Mouse (Mus musculus): ENCODE results near the gene Rab17. TPM values are rescaled to one million over a fixed set of nuclear protein-coding genes. Genes with fewer than 3 reads are reported as not detected.

Rab17 gene
- total and polyA plus RNA-seq, 3 experiments = not detected

DNA sequence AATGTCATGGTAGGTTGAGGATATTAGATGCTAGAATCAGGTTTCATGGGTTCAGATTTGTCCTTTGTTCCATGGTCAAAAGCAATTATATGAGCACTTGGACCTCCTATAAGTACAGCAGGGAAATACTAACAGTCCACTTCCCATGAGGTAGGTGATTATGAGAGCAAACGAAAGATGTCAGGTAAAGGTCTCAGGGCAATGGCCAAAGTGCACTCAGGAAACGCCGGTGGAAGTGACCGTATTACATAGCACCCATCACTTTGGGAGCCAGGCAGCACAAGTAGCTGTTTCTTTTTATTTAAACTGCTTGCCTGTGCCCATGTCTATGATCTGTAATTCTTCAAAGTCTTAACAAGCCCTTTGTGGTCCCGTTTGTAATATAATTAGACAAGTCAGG, 36.6 kb upstream of the Rab17 start:
- no peak overlapping the region for H3K4me3 ChIP-seq (ENCODE audit: control insufficient read depth in 1 of 2, insufficient read depth in 1 of 2, low read depth in 2 of 2, low read length in 2 of 2)
- H3K4me1 ChIP-seq (ENCODE audit: control insufficient read depth in 1 of 2, insufficient read depth in 2 of 2, low read length in 2 of 2) = no peaks in the 10 kb centered on the region
- no peaks in the 10 kb centered on the region for H3K9me3 ChIP-seq (replicated peaks; ENCODE audit: insufficient read depth, low read length)
- DNase-seq (ENCODE audit: low read depth, low spot score) = no peak
- H3K79me2 ChIP-seq (ENCODE audit: control insufficient read depth, insufficient read depth, low read length, poor library complexity) = no peaks in the 10 kb centered on the region
- no peak overlapping the region for H3K9ac ChIP-seq (ENCODE audit: control insufficient read depth, low read depth, low read length, poor library complexity, severe bottlenecking)
- no peaks in the 10 kb centered on the region for H3K27me3 ChIP-seq (ENCODE audit: control insufficient read depth in 1 of 2, insufficient read depth in 2 of 2, low read length in 2 of 2)
- no peaks in the 10 kb centered on the region for H3K36me3 ChIP-seq (ENCODE audit: control insufficient read depth in 1 of 2, insufficient read depth in 2 of 2, low read length in 2 of 2)
- no peak overlapping the region for H3K27ac ChIP-seq (ENCODE audit: control insufficient read depth, low read depth, low read length)
- TF ChIP-seq POLR2AphosphoS2 (IDR thresholded peaks at IDR 0.05; ENCODE audit: low read length) (no peak), RAD21 (IDR thresholded peaks at IDR 0.05; ENCODE audit: low read depth, low read length) (no peak), POLR2A (IDR thresholded peaks at IDR 0.05; ENCODE audit: control insufficient read depth in 1 of 2, insufficient read depth in 1 of 2, low read depth in 1 of 2, low read length in 2 of 2, poor library complexity in 1 of 2) (no peak), USF2 (IDR thresholded peaks at IDR 0.05; ENCODE audit: borderline replicate concordance in 1 of 2, insufficient read depth in 1 of 2, low read depth in 1 of 2, low read length in 2 of 2) (no peak), MAZ (IDR thresholded peaks at IDR 0.05; ENCODE audit: low read depth, low read length) (no peak), NRF1 (IDR thresholded peaks at IDR 0.05; ENCODE audit: insufficient read depth, low read depth, low read length, poor library complexity, severe bottlenecking) (no peak), BHLHE40 (IDR thresholded peaks at IDR 0.05; ENCODE audit: borderline replicate concordance, low read depth, low read length) (no peak), ETS1 (IDR thresholded peaks at IDR 0.05; ENCODE audit: low read depth, low read length) (no peak), ZNF384 (IDR thresholded peaks at IDR 0.05; ENCODE audit: low read depth, low read length) (no peak), KAT2A (conservative IDR thresholded peaks at IDR 0.05; ENCODE audit: low read depth, low read length) (no peak), NELFE (IDR thresholded peaks at IDR 0.05; ENCODE audit: low read depth, low read length) (no peak)

DNA sequence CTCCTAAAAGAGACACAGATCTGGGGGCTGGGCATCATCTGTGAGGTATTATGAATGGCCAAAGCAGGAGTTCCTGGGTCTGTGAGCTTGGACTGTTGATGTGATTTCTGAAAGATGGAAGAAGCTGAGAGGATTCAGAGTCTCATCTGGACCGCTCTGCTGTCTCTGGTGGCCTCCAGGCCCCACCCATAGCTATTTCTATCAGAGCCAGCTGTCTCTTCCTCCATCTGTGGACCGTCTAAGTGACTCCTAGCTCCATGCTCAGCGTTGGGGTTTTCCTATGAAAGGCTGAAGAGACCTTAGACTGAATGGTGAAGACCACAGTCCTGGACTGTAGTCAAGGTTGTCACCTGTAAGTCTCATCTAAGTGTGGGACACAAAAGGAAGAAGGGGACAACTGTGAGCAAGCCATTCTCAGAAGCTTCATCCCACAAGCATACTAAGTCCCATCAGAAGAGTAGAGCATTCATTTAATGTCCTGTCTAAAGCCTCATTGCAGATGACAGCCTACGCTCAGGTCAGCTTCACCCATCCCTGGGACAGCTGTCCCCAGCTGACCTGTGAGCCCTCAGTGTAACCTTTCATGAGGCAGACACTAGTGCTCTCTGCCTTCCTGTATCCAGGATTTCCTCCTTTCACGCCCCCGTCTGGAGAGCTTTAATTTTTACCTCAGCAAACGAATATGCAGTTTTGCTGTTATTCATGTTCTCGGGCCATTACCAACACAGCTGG, 34.2 kb upstream of the Rab17 start:
- Histone ChIP-seq H3K79me2 (ENCODE audit: control insufficient read depth, insufficient read depth, low read length, poor library complexity) (no peaks in the 10 kb centered on the region), H3K9ac (ENCODE audit: control insufficient read depth, low read depth, low read length, poor library complexity, severe bottlenecking) (no peak overlapping the region), H3K4me1 (ENCODE audit: control insufficient read depth in 1 of 2, insufficient read depth in 2 of 2, low read length in 2 of 2) (no peaks in the 10 kb centered on the region), H3K9me3 (replicated peaks; ENCODE audit: insufficient read depth, low read length) (no peaks in the 10 kb centered on the region), H3K27ac (ENCODE audit: control insufficient read depth, low read depth, low read length) (no peak overlapping the region), H3K36me3 (ENCODE audit: control insufficient read depth in 1 of 2, insufficient read depth in 2 of 2, low read length in 2 of 2) (no peaks in the 10 kb centered on the region), H3K4me3 (ENCODE audit: control insufficient read depth in 1 of 2, insufficient read depth in 1 of 2, low read depth in 2 of 2, low read length in 2 of 2) (no peak overlapping the region), H3K27me3 (ENCODE audit: control insufficient read depth in 1 of 2, insufficient read depth in 2 of 2, low read length in 2 of 2) (no peaks in the 10 kb centered on the region)
- no peak for DNase-seq (ENCODE audit: low read depth, low spot score)
- no peak for TF ChIP-seq SIN3A (IDR thresholded peaks at IDR 0.05; ENCODE audit: low read length)
- TF ChIP-seq USF2 (IDR thresholded peaks at IDR 0.05; ENCODE audit: borderline replicate concordance in 1 of 2, insufficient read depth in 1 of 2, low read depth in 1 of 2, low read length in 2 of 2) = no peak
- TF ChIP-seq POLR2A (IDR thresholded peaks at IDR 0.05; ENCODE audit: control insufficient read depth in 1 of 2, insufficient read depth in 1 of 2, low read depth in 1 of 2, low read length in 2 of 2, poor library complexity in 1 of 2) = no peak
- TF ChIP-seq BHLHE40 (IDR thresholded peaks at IDR 0.05; ENCODE audit: borderline replicate concordance, low read depth, low read length) = no peak

DNA sequence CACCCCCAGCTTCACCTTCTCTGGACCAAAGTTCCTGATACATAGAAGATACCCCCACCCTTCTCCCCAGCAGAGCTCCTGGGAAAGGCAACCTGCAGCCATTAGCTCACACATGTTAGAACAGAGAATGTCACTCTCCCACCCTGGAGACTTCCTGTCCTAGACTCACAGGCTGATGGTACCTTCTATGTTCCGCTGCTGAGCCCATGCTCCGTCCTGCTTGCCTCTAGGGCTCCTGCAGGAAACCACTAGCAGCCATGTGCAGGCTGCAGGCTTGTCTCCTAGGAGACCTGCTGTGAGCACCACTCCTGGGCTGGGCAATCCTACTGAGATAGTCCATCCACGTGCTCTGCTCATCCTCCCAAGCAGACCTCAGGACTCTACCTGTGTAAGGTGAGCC, 33.2 kb upstream of the Rab17 start:
- no peak overlapping the region for H3K9ac ChIP-seq (ENCODE audit: control insufficient read depth, low read depth, low read length, poor library complexity, severe bottlenecking)
- no peaks in the 10 kb centered on the region for H3K36me3 ChIP-seq (ENCODE audit: control insufficient read depth in 1 of 2, insufficient read depth in 2 of 2, low read length in 2 of 2)
- no peaks in the 10 kb centered on the region for H3K9me3 ChIP-seq (replicated peaks; ENCODE audit: insufficient read depth, low read length)
- H3K27ac ChIP-seq (ENCODE audit: control insufficient read depth, low read depth, low read length) = no peak overlapping the region
- no peaks in the 10 kb centered on the region; a peak in 1 of 4 replicates for H3K27me3 ChIP-seq (ENCODE audit: control insufficient read depth in 1 of 2, insufficient read depth in 2 of 2, low read length in 2 of 2)
- no peak overlapping the region for H3K4me3 ChIP-seq (ENCODE audit: control insufficient read depth in 1 of 2, insufficient read depth in 1 of 2, low read depth in 2 of 2, low read length in 2 of 2)
- DNase-seq (ENCODE audit: low read depth, low spot score) = no peak
- no peaks in the 10 kb centered on the region for H3K4me1 ChIP-seq (ENCODE audit: control insufficient read depth in 1 of 2, insufficient read depth in 2 of 2, low read length in 2 of 2)
- no peaks in the 10 kb centered on the region for H3K79me2 ChIP-seq (ENCODE audit: control insufficient read depth, insufficient read depth, low read length, poor library complexity)
- TF ChIP-seq NELFE (IDR thresholded peaks at IDR 0.05; ENCODE audit: low read depth, low read length) (no peak), GATA1 (IDR thresholded peaks at IDR 0.05; ENCODE audit: low read depth, low read length) (no peak), KAT2A (conservative IDR thresholded peaks at IDR 0.05; ENCODE audit: low read depth, low read length) (no peak), ELF1 (IDR thresholded peaks at IDR 0.05; ENCODE audit: low read depth, low read length) (no peak), SMC3 (IDR thresholded peaks at IDR 0.05; ENCODE audit: low read depth, low read length) (no peak), CTCF (IDR thresholded peaks at IDR 0.05 in 2 of 3, conservative IDR thresholded peaks at IDR 0.05 in 1 of 3; ENCODE audit: control insufficient read depth in 1 of 3, insufficient read depth in 1 of 3, low read depth in 2 of 3, low read length in 3 of 3, poor library complexity in 1 of 3, severe bottlenecking in 1 of 3) (no peak), ZKSCAN1 (IDR thresholded peaks at IDR 0.05; ENCODE audit: low read depth, low read length) (no peak), SIN3A (IDR thresholded peaks at IDR 0.05; ENCODE audit: low read length) (no peak), EP300 (IDR thresholded peaks at IDR 0.05; ENCODE audit: low read depth in 1 of 2, low read length in 2 of 2) (no peak), USF2 (IDR thresholded peaks at IDR 0.05; ENCODE audit: borderline replicate concordance in 1 of 2, insufficient read depth in 1 of 2, low read depth in 1 of 2, low read length in 2 of 2) (no peak), UBTF (IDR thresholded peaks at IDR 0.05; ENCODE audit: borderline replicate concordance, insufficient read depth, low read depth, low read length) (no peak), BHLHE40 (IDR thresholded peaks at IDR 0.05; ENCODE audit: borderline replicate concordance, low read depth, low read length) (no peak), ZNF384 (IDR thresholded peaks at IDR 0.05; ENCODE audit: low read depth, low read length) (no peak), POLR2AphosphoS2 (IDR thresholded peaks at IDR 0.05; ENCODE audit: low read length) (no peak), MAZ (IDR thresholded peaks at IDR 0.05; ENCODE audit: low read depth, low read length) (no peak), TBP (IDR thresholded peaks at IDR 0.05; ENCODE audit: low read depth, low read length) (no peak), POLR2AphosphoS5 (IDR thresholded peaks at IDR 0.05; ENCODE audit: borderline replicate concordance, low read depth, low read length) (no peak), NRF1 (IDR thresholded peaks at IDR 0.05; ENCODE audit: insufficient read depth, low read depth, low read length, poor library complexity, severe bottlenecking) (no peak)

Measured in MEL (cell line).